Mouse (Mus musculus) limb, embryonic 15.5 days (tissue): ENCODE measurements at regions not wholly inside any gene's neighbourhood (a gene's known extent, or its start where the extent isn't known, plus 50 kb on each side); places are given as distances from the start of the nearest gene placed in this dataset.

Experiments used
- ATAC-seq: fragments of 200-750 bp; cut with Nextera tagmentation; 2 replicates; pipeline ENCODE4 v1.8.0; 2017; ENCODE audit warnings: low read depth, moderate TSS enrichment; ENCODE audit not compliant: insufficient number of reproducible peaks, low FRiP score, low TSS enrichment
- H3K27ac ChIP-seq: fragments of 300-500 bp; sonication (generic); 2 replicates; pipeline ENCODE4 v1.5.1; 2015; ENCODE audit warnings: moderate library complexity, mild to moderate bottlenecking, inconsistent platforms
- H3K27me3 ChIP-seq: fragments of 300-500 bp; sonication (generic); 2 replicates; pipeline ENCODE4 v1.6.1; 2015; ENCODE audit warnings: inconsistent platforms
- H3K36me3 ChIP-seq: fragments of 300-500 bp; sonication (generic); 2 replicates; pipeline ENCODE4 v1.6.1; 2015; ENCODE audit warnings: inconsistent platforms
- H3K4me1 ChIP-seq: fragments of 300-500 bp; sonication (generic); 2 replicates; pipeline ENCODE4 v1.6.1; 2015; ENCODE audit warnings: inconsistent platforms
- H3K4me2 ChIP-seq: fragments of 300-500 bp; sonication (generic); 2 replicates; pipeline ENCODE4 v1.6.1; 2015; ENCODE audit warnings: mild to moderate bottlenecking, inconsistent platforms
- H3K4me3 ChIP-seq: fragments of 300-500 bp; sonication (generic); 2 replicates; pipeline ENCODE4 v1.5.1; 2015; ENCODE audit warnings: mild to moderate bottlenecking, inconsistent platforms
- H3K9ac ChIP-seq: fragments of 300-500 bp; sonication (generic); 2 replicates; pipeline ENCODE4 v1.6.1; 2015; ENCODE audit warnings: inconsistent platforms
- H3K9me3 ChIP-seq: fragments of 300-500 bp; sonication (generic); 2 replicates; pipeline ENCODE4 v1.6.1; 2016; ENCODE audit warnings: inconsistent platforms
- WGBS: fragments of 180-500 bp; shearing (Covaris S2); methylation state at CpG from one replicate; pipeline ENCODE4 v1.1.7; 2015; 5-methylcytosine and 5-hydroxymethylcytosine counted together

DNA sequence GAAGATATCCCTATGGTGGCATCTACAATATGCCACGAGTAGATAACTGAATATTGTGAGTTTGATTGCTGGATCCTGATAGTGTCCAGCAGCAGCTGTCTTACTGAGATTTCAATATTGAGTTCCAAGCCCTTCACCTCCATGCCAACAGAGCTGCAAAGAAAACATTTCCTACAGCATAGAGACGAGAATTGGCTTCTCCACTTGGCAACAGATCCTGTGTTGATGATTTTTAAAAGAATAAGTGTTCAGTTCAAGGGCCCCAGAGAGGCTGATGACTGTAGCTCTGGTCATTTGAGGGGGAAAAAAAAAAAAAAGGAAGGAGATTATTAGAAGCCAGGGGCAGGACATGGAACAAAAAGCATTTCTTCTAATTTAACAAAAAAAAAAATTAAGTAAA, 284.7 kb downstream of the Efnb2 start:
- Histone ChIP-seq H3K4me3 (no peak overlapping the region), H3K9ac (no peak overlapping the region), H3K4me2 (no peak overlapping the region), H3K36me3 (no peaks in the 10 kb centered on the region), H3K9me3 (no peaks in the 10 kb centered on the region), H3K27ac (no peak overlapping the region), H3K4me1 (no peaks in the 10 kb centered on the region), H3K27me3 (no peaks in the 10 kb centered on the region)
- no peak for ATAC-seq
- WGBS, result 55% methylated on average over 2 of the region's 2 CpGs

DNA sequence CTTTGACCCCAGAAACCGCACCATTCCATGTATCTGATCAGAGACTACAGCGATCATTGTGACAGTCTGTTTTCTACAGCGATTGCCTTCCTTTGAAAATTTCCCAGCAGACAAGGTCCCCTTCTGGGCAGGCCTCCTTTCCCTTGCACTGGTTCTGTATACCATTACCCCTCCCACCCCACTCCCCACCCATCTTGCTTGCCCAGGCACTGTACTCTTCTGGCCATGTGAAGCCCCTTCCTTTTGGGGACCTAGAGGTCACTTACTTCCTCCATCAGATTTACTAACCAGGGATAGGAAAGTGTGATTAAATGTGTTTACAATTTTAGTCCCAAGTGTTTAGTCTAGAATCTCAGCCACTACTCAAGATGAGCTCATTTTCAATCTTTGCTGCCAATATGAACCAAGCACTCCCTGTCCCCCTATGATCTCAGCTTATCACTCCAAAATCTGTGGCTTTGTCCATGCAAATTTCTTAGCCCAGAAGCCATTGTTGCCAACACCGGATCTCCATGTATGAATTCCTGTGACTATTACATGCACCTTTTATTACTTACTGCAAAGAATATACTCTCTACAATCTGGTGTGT, 293.7 kb downstream of the Efnb2 start:
- 92% methylated on average over 4 of the region's 4 CpGs for WGBS
- no peak overlapping the region for H3K9ac ChIP-seq
- H3K27me3 ChIP-seq, result no peaks in the 10 kb centered on the region
- ATAC-seq, result no peak
- H3K4me3 ChIP-seq, result no peak overlapping the region
- no peak overlapping the region for H3K27ac ChIP-seq
- no peaks in the 10 kb centered on the region for H3K9me3 ChIP-seq
- no peaks in the 10 kb centered on the region for H3K36me3 ChIP-seq
- no peaks in the 10 kb centered on the region for H3K4me1 ChIP-seq
- no peak overlapping the region for H3K4me2 ChIP-seq

- Histone ChIP-seq H3K4me1 (no peaks in the 10 kb centered on the region), H3K27me3 (no peaks in the 10 kb centered on the region), H3K4me3 (no peak overlapping the region), H3K9ac (no peak overlapping the region), H3K36me3 (no peaks in the 10 kb centered on the region), H3K4me2 (no peak overlapping the region), H3K9me3 (no peaks in the 10 kb centered on the region), H3K27ac (no peak overlapping the region)
- WGBS, result 91% methylated on average over 7 of the region's 7 CpGs
- no peak for ATAC-seq
Measured at GRCm38 (mm10) chr8:8361941-8362537, 299.0 kb downstream of the Efnb2 start.

GRCm38 (mm10) chr8:8360586-8360985, 300.5 kb downstream of the Efnb2 start:
- ATAC-seq, result no peak

DNA sequence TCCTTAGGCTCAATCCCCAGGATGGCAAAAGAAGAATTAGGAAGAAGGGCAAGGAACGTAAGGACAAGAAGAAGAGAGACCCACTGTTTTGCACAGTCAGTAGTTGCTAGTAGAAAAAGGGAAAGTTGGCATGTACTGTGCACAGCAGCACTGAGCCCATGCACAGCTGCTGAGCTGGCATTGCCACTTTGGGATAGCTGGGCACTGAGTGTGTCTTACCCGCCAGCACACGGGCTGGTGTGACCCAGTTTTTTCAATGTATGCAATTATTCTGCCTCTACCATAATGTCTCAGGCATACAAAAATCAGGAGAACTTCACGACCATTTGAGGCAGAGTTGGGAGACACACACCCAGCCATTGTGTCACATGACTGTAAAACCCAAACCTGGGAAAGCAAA, 306.1 kb downstream of the Efnb2 start:
- no peaks in the 10 kb centered on the region for H3K36me3 ChIP-seq
- H3K9ac ChIP-seq, result no peak overlapping the region
- H3K4me2 ChIP-seq, result no peak overlapping the region
- no peak for ATAC-seq
- H3K9me3 ChIP-seq, result no peaks in the 10 kb centered on the region
- H3K4me3 ChIP-seq, result no peak overlapping the region
- no peak overlapping the region for H3K27ac ChIP-seq
- H3K4me1 ChIP-seq, result no peaks in the 10 kb centered on the region; the same call in 1 of the 2 replicates
- no peaks in the 10 kb centered on the region for H3K27me3 ChIP-seq
- WGBS, result 75% methylated on average over 4 of the region's 4 CpGs

More at GRCm38 (mm10) chr8:8360586-8360985, 300.5 kb downstream of the Efnb2 start:
- Histone ChIP-seq H3K9me3 (no peaks in the 10 kb centered on the region), H3K9ac (no peak overlapping the region), H3K36me3 (no peaks in the 10 kb centered on the region), H3K4me3 (no peak overlapping the region), H3K4me2 (no peak overlapping the region), H3K4me1 (no peaks in the 10 kb centered on the region), H3K27ac (no peak overlapping the region), H3K27me3 (no peaks in the 10 kb centered on the region)

- 51% methylated on average over 2 of the region's 2 CpGs for WGBS
- H3K4me2 ChIP-seq, result no peak overlapping the region
- H3K27ac ChIP-seq, result no peak overlapping the region
- H3K9me3 ChIP-seq, result no peaks in the 10 kb centered on the region
- no peak overlapping the region for H3K4me3 ChIP-seq
- no peak for ATAC-seq
- no peak overlapping the region for H3K9ac ChIP-seq
- no peaks in the 10 kb centered on the region for H3K36me3 ChIP-seq
- H3K27me3 ChIP-seq, result no peaks in the 10 kb centered on the region; the same call in 1 of the 2 replicates
- H3K4me1 ChIP-seq, result no peaks in the 10 kb centered on the region
Measured at GRCm38 (mm10) chr8:8344661-8345060, 316.4 kb downstream of the Efnb2 start.

- Histone ChIP-seq H3K36me3 (no peaks in the 10 kb centered on the region), H3K4me1 (peaks cover 14% of the 10 kb centered on the region), H3K9ac (no peak overlapping the region), H3K4me2 (no peak overlapping the region), H3K4me3 (no peak overlapping the region), H3K27ac (no peak overlapping the region), H3K27me3 (no peaks in the 10 kb centered on the region), H3K9me3 (no peaks in the 10 kb centered on the region)
- WGBS, result 54% methylated on average over 19 of the region's 19 CpGs
- ATAC-seq, result no peak
Measured at GRCm38 (mm10) chr8:8335256-8335972, 325.6 kb downstream of the Efnb2 start.

DNA sequence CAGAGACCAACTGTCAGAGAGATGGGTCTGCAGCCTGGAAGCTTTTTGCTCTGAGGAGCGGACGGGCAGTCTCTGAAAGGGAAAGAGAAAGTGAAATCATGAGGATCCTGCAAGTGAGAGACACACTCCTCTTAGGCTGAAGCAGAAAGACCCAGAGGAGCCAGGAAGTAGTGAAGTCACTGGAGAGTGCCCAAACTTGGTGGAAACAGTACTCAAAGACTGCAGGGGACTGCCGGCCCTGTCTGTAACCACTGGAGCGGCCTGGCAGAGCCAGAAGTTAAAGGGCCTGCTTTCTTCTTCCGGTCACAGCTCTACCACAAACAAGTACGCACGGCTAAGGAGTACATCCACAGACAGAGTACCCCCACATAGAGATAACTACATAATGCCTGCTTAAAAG, 326.5 kb downstream of the Efnb2 start:
- 70% methylated on average over 7 of the region's 7 CpGs for WGBS
- Histone ChIP-seq H3K36me3 (no peaks in the 10 kb centered on the region), H3K4me2 (no peak overlapping the region), H3K9me3 (no peaks in the 10 kb centered on the region), H3K9ac (no peak overlapping the region), H3K27me3 (no peaks in the 10 kb centered on the region), H3K4me1 (peaks cover 14% of the 10 kb centered on the region), H3K4me3 (no peak overlapping the region), H3K27ac (no peak overlapping the region)
- no peak for ATAC-seq

- 41% methylated on average over 7 of the region's 7 CpGs for WGBS
- ATAC-seq, result no peak
- Histone ChIP-seq H3K9ac (no peak overlapping the region), H3K9me3 (no peaks in the 10 kb centered on the region), H3K4me2 (no peak overlapping the region), H3K4me1 (peaks cover 25% of the 10 kb centered on the region), H3K4me3 (no peak overlapping the region), H3K36me3 (no peaks in the 10 kb centered on the region), H3K27me3 (no peaks in the 10 kb centered on the region), H3K27ac (no peak overlapping the region)
Measured at GRCm38 (mm10) chr8:8331249-8331648, 329.8 kb downstream of the Efnb2 start.

- ATAC-seq, result no peak
- Histone ChIP-seq H3K27me3 (no peaks in the 10 kb centered on the region), H3K27ac (no peak overlapping the region), H3K9ac (no peak overlapping the region), H3K4me3 (no peak overlapping the region), H3K4me1 (peaks cover 27% of the 10 kb centered on the region), H3K9me3 (no peaks in the 10 kb centered on the region), H3K4me2 (no peak overlapping the region), H3K36me3 (no peaks in the 10 kb centered on the region)
- 22% methylated on average over 7 of the region's 7 CpGs for whole genome bisulfite sequencing
Measured at GRCm38 (mm10) chr8:8328010-8328666, 332.9 kb downstream of the Efnb2 start.

DNA sequence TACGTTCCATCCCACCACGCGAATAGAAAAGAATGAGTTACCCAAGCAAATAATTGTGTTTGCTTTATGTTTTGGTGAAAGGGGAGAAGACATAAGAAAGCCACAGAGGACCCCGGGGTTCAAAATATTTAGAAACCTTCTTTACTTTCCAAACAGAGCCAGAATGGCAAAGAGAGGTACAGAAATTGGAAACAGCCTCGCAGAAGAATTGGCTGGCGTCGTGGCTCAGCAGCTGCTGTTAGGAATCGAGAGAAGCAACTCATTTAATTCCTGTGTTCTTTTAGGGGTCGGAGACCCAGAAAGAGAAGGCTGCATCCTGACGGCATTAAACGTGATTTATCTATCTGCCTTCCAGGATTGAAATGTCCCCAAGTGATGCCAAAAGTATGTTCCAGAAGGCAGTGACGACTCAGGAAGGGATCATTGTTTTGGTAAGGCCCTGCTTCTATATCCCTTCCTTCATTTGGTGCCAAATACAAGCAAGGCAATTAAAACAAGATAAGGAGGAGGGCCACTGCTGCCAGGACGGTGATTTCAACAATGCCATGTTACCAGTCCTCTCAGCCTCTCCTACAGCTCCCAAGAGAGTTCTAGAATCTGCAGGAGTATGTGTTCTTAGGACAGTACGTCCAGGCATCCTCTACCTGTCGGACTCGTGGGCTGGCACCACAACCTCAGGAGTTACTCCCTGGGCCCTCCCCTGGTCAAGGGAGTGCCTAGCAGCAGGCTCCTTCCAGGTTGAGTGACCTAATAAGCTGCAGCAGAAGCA, 334.8 kb downstream of the Efnb2 start:
- ATAC-seq, result no peak
- H3K27ac ChIP-seq, result no peak overlapping the region
- no peaks in the 10 kb centered on the region for H3K9me3 ChIP-seq
- H3K4me1 ChIP-seq, result peaks cover 25% of the 10 kb centered on the region
- 48% methylated on average over 16 of the region's 16 CpGs for WGBS
- H3K27me3 ChIP-seq, result no peaks in the 10 kb centered on the region
- H3K4me2 ChIP-seq, result no peak overlapping the region
- H3K36me3 ChIP-seq, result no peaks in the 10 kb centered on the region
- H3K9ac ChIP-seq, result no peak overlapping the region
- no peak overlapping the region for H3K4me3 ChIP-seq
